ENCODE assay signal across 7 mouse cellular contexts in the genomic region with DNA sequence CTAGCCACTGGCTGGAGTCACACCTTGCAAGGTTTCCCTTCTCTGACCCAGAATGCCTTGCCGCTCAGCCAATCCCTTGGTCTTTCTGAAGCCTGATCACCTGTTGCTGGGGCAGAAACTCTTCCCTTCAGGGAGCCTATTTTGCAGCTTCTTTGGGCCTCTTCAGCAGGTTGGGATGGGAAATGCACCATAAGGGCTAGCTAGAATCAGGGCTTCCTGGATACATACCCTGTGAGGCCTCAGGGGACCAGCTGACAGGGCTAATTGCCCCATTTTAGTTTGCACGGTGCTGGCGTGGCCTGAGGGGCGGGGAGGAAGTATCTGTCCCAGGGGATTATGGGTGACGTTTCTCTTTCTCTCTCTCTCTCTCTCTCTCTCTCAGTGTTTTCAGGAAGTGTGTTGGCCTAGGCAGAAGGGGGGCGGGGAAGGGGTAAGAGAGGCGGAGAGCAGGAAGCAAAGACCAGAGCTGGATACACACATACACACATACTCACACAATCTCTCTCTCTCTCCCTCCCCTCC. TPM values are rescaled to one million over a fixed set of nuclear protein-coding genes. Genes with fewer than 3 reads are reported as not detected.
DNase-seq lines count a peak whose midpoint lies in the region; ATAC-seq lines count a peak whose summit lies in the region.

No protein-coding gene starts in this region.

- no peaks in the 10 kb centered on the region for H3K27me3 ChIP-seq in erythroblast, embryonic 14.5 days (ENCODE audit: control insufficient read depth)
- H3K27me3 ChIP-seq in heart, embryonic 16.5 days (ENCODE audit: control insufficient read depth, insufficient read depth, low read length) = no peaks in the 10 kb centered on the region

- H3K4me1 ChIP-seq in erythroblast, embryonic 14.5 days (ENCODE audit: control insufficient read depth) = peaks cover 8% of the 10 kb centered on the region
- peaks cover 21% of the 10 kb centered on the region for H3K4me1 ChIP-seq in heart, embryonic 16.5 days (ENCODE audit: control insufficient read depth, insufficient read depth, low read length)

- peaks cover 91% of the 10 kb centered on the region for H3K79me2 ChIP-seq in macrophage (ENCODE audit: inconsistent target)

- peak overlapping the region; percentile 71 for H3K4me2 ChIP-seq in heart, embryonic 16.5 days (ENCODE audit: low read depth, low read length)

- H3K4me3 ChIP-seq in erythroblast, embryonic 14.5 days (replicated peaks) = peak overlapping the region; percentile 29
- peak overlapping the region; percentile 48 for H3K4me3 ChIP-seq in heart, embryonic 16.5 days (ENCODE audit: low read length)
- H3K4me3 ChIP-seq in macrophage (ENCODE audit: inconsistent target) = peak overlapping the region; percentile 63

- peak; percentile 89 for ATAC-seq in heart, embryonic 16.5 days (replicated peaks; ENCODE audit: extremely low read depth, insufficient read depth, low FRiP score)

- DNase-seq in adrenal gland, adult 18-20 months (ENCODE audit: low spot score in 2 of 2) = peak; percentile 43 to 52
- peak; percentile 89 for DNase-seq in kidney, postnatal 10 days
- DNase-seq in spleen, adult 12 weeks (ENCODE audit: low spot score) = peak; percentile 73
- no peak for DNase-seq in cerebellum, postnatal 10 days

- H3K27ac ChIP-seq in heart, embryonic 16.5 days (ENCODE audit: low read length) = peak overlapping the region; percentile 81
- H3K27ac ChIP-seq in macrophage = peak overlapping the region; percentile 94

- H3K36me3 ChIP-seq in erythroblast, embryonic 14.5 days (ENCODE audit: control insufficient read depth) = peaks cover 8% of the 10 kb centered on the region
- no peaks in the 10 kb centered on the region for H3K36me3 ChIP-seq in heart, embryonic 16.5 days (ENCODE audit: control insufficient read depth, insufficient read depth)
- H3K36me3 ChIP-seq in macrophage (ENCODE audit: inconsistent target) = peaks cover 32% of the 10 kb centered on the region

- 16% methylated on average over 6 of the region's 7 CpGs for WGBS in heart, embryonic 16.5 days
- WGBS in macrophage (ENCODE audit: missing documents) = 5% methylated on average over 7 of the region's 7 CpGs

- peak overlapping the region; percentile 77 for H3K9ac ChIP-seq in heart, embryonic 16.5 days (ENCODE audit: low read length)

- H3K9me3 ChIP-seq in erythroblast, embryonic 14.5 days (ENCODE audit: control insufficient read depth, low read length) = no peaks in the 10 kb centered on the region
- H3K9me3 ChIP-seq in heart, embryonic 16.5 days (replicated peaks; ENCODE audit: control insufficient read depth, low read length) = no peaks in the 10 kb centered on the region

RNA-seq across cellular contexts. Expression of a gene that starts 29.9 kb away (rescaled TPM):
- 10 to 100 TPM; 24.9 to 39.1 TPM for total RNA-seq in adrenal gland, adult 18-20 months (2021)
- 0.68 and 1.1 TPM in 2 replicates for polyA plus RNA-seq in erythroblast, embryonic 14.5 days (2012)
- 32.6 and 35.1 TPM in 2 replicates for polyA plus RNA-seq in heart, embryonic 16.5 days (2015; fragmentation: Nextera tagmentation; extraction: Ambion mirVana)
- total RNA-seq in macrophage (2018; cell fraction: chromatin; rRNA removed) = 1,000 to 10,000 TPM; 1,474 to 3,673 (median 2,470) TPM
- 100 to 1,000 TPM; 324 to 594 (median 401) TPM for total RNA-seq in macrophage (2018; cell fraction: cytosol; rRNA removed)
- 1,000 to 10,000 TPM in 21 of 26 experiments, 100 to 1,000 TPM in 5; 671 to 1,624 (median 1,183) TPM for total RNA-seq in macrophage (2018; cell fraction: nucleus; rRNA removed)
- 195 to 293 TPM (median 225 TPM) in 3 replicates for polyA plus RNA-seq in macrophage (2018)

RNA-seq across cellular contexts. Expression of a gene that starts 32.9 kb away (rescaled TPM):
- 1 to 10 TPM in 1 of 2 experiments, not detected in 1; 3.4 TPM for total RNA-seq in adrenal gland, adult 18-20 months (2021)
- not detected in 2 replicates for polyA plus RNA-seq in erythroblast, embryonic 14.5 days (2012)
- 2.0 and 7.8 TPM in 2 replicates for polyA plus RNA-seq in heart, embryonic 16.5 days (2015; fragmentation: Nextera tagmentation; extraction: Ambion mirVana)
- 10 to 100 TPM in 8 of 26 experiments, 1 to 10 TPM in 17, not detected in 1; 1.9 to 22.7 (median 5.4) TPM for total RNA-seq in macrophage (2018; cell fraction: chromatin; rRNA removed)
- total RNA-seq in macrophage (2018; cell fraction: cytosol; rRNA removed) = 1 to 10 TPM in 18 of 26 experiments, under 1 TPM in 2, not detected in 6; 0.83 to 4.0 (median 2.2) TPM
- total RNA-seq in macrophage (2018; cell fraction: nucleus; rRNA removed) = 1 to 10 TPM in 22 of 26 experiments, under 1 TPM in 2, not detected in 2; 0.34 to 9.1 (median 3.7) TPM
- polyA plus RNA-seq in macrophage (2018) = 2.8 TPM in 1 of 3 replicates, not detected in the others

RNA-seq across cellular contexts. Expression of a gene that starts 43.7 kb away (rescaled TPM):
- total RNA-seq in adrenal gland, adult 18-20 months (2021) = 100 to 1,000 TPM; 157 to 186 TPM
- 0.01 TPM in 2 replicates for polyA plus RNA-seq in erythroblast, embryonic 14.5 days (2012)
- polyA plus RNA-seq in heart, embryonic 16.5 days (2015; fragmentation: Nextera tagmentation; extraction: Ambion mirVana) = 12.7 and 21.1 TPM in 2 replicates
- total RNA-seq in macrophage (2018; cell fraction: chromatin; rRNA removed) = 10 to 100 TPM in 11 of 26 experiments, 1 to 10 TPM in 15; 1.3 to 24.2 (median 8.1) TPM
- total RNA-seq in macrophage (2018; cell fraction: cytosol; rRNA removed) = 1 to 10 TPM in 13 of 26 experiments, under 1 TPM in 12, not detected in 1; 0.11 to 5.7 (median 1.0) TPM
- 1 to 10 TPM in 22 of 26 experiments, under 1 TPM in 2, not detected in 2; 0.56 to 8.7 (median 3.0) TPM for total RNA-seq in macrophage (2018; cell fraction: nucleus; rRNA removed)
- polyA plus RNA-seq in macrophage (2018) = 2.0 to 6.1 TPM (median 3.1 TPM) in 3 replicates

Comparison
In these comparisons a context has a peak if more than half of its experiments do, and no peak if none do; other contexts are left out.
1. DNase-seq: peak in adrenal gland, adult 18-20 months (2 of 2), kidney, postnatal 10 days (single experiment) and spleen, adult 12 weeks (single experiment); none in cerebellum, postnatal 10 days (0 of 2).
2. RNA of a gene that starts 29.9 kb away (polyA plus RNA-seq): 195 to 293 TPM in macrophage and 32.6 to 35.1 TPM in heart, embryonic 16.5 days; 0.68 to 1.1 TPM in erythroblast, embryonic 14.5 days; every median in the first group is over 10 times any median in the second.
3. Peak in every context shown above with its lines, with median percentiles within 50 percentile points of each other: H3K4me3 ChIP-seq.